Mouse (Mus musculus): ENCODE measurements around the gene Man2a2. TPM values are rescaled to one million over a fixed set of nuclear protein-coding genes. Genes with fewer than 3 reads are reported as not detected.

Gene Man2a2
- total and polyA plus RNA-seq, 3 experiments: 55.7 to 75.8 (median 58.7) TPM

DNA sequence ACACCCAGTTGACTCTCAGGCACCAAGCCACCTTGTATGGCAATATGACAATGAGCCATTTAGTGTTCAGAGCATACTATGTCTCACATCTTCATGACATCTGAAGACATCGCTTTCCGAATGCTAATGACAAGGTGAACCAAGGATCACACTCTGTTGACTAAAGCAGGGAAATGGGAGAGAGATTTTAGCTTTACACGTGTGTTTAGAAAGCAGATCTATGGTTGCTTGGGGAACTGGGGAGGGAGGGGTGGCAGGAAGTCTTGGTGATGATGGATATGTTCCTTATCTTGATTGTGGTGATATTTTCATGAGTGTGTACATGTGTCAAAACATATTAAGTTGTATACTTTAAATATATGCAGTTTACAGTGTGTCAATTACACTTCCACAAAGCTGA, 35.0 kb upstream of the Man2a2 start:
- H3K79me2 ChIP-seq (replicated peaks; ENCODE audit: control insufficient read depth, insufficient read depth, low read length): peaks cover 3% of the 10 kb centered on the region; the same call in 1 of the 2 replicates
- no peak overlapping the region for H3K4me3 ChIP-seq
- WGBS: 85% methylated on average over 3 of the region's 3 CpGs
- H3K27ac ChIP-seq: no peak overlapping the region
- no peak for DNase-seq
- H3K4me1 ChIP-seq (ENCODE audit: control insufficient read depth, insufficient read depth, low read length): peaks cover 9% of the 10 kb centered on the region
- no peaks in the 10 kb centered on the region for H3K27me3 ChIP-seq (ENCODE audit: control insufficient read depth, insufficient read depth, low read length)
- TF ChIP-seq POLR2A (IDR thresholded peaks at IDR 0.05; ENCODE audit: insufficient read depth, low read depth, low read length): no peak
- TF ChIP-seq CTCF (IDR thresholded peaks at IDR 0.05): no peak
- TF ChIP-seq EP300 (IDR thresholded peaks at IDR 0.05; ENCODE audit: insufficient read depth, low read depth, low read length): no peak
- H3K36me3 ChIP-seq (ENCODE audit: control insufficient read depth, insufficient read depth, low read length): no peaks in the 10 kb centered on the region
- no peak overlapping the region for H3K9ac ChIP-seq (ENCODE audit: low read depth, low read length)
- intact Hi-C loops (cut with DNase I): no loop called here

DNA sequence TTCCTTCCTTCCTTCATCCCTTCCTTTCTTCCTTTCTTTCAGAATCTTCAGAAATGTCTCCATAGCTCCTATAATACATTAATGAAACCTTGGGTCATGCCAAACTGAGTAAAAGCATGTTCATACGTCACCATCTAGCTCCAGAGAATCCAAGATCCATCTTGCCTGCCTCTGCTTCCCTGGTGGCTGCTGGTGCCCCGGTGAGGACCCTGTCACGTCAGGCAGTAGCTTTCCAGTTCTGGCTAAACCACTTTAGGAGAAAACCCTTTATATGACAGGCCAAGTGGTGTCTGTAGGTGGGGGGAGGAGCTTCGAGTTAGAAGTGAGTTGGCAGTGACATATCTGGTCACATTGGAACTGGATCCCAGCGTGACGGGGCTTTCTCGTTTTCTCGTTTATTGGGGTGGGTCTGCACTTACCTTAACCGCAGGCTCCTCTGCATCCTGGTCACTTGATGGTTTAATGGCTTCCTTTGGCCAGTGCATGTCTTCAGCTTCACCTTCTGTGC, 34.1 kb upstream of the Man2a2 start, which contains the start of gene Furin:
TSS of gene Furin (minus strand) at position 249 of the 508 bp plus-strand sequence.
- WGBS: 70% methylated on average over 9 of the region's 9 CpGs
- peaks cover 3% of the 10 kb centered on the region; the same call in 1 of the 2 replicates for H3K79me2 ChIP-seq (replicated peaks; ENCODE audit: control insufficient read depth, insufficient read depth, low read length)
- no peak within 1 kb of the TSS for H3K9ac ChIP-seq (ENCODE audit: low read depth, low read length)
- H3K36me3 ChIP-seq (ENCODE audit: control insufficient read depth, insufficient read depth, low read length): no peaks in the 10 kb centered on the region
- H3K27ac ChIP-seq: peak within 1 kb of the TSS; percentile 98
- TF ChIP-seq POLR2A (IDR thresholded peaks at IDR 0.05; ENCODE audit: insufficient read depth, low read depth, low read length): no peak
- intact Hi-C loops (cut with DNase I): no loop called here
- H3K27me3 ChIP-seq (ENCODE audit: control insufficient read depth, insufficient read depth, low read length): no peaks in the 10 kb centered on the region
- peaks cover 16% of the 10 kb centered on the region for H3K4me1 ChIP-seq (ENCODE audit: control insufficient read depth, insufficient read depth, low read length)
- DNase-seq: no peak
- H3K4me3 ChIP-seq: no peak within 1 kb of the TSS

DNA sequence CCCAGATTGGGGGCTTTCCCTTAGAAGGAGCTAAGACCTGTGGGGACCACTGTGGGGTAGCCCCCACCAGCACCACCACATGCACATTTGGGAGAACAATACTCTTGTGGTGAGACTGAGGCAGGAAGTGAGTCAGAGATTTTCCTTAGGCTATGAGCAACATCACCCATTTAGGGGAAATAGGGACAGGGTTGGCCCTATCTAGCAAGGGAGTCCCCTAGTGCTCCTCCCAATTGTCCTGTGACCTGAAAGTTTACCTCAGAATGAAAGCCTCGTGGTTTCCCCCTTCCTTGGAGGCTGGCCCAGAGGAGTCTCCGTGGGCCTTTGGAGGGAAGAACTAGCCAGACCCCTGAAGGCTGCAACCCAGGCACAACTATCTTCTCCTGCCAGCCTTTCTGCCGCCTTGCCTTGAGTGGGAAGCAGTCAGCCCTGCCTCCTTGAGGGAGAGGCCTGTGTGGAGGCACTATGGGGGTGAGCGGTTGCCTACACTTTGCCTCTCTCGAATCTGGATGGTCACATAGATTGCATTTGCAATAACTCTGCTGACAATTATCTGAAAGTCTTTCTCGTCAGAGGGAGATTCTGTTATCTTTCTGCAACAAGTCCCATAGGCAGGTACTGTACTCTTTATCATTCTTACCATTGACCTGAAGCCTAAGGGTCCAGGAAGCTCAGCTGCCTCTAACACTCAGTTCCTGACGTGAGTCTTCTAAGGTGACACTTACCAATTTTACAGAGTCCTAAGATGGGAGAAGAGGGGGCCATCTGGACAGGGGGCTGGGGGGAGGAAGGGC, 33.1 kb upstream of the Man2a2 start:
- no peaks in the 10 kb centered on the region; the same call in 1 of the 2 replicates for H3K36me3 ChIP-seq (ENCODE audit: control insufficient read depth, insufficient read depth, low read length)

DNA sequence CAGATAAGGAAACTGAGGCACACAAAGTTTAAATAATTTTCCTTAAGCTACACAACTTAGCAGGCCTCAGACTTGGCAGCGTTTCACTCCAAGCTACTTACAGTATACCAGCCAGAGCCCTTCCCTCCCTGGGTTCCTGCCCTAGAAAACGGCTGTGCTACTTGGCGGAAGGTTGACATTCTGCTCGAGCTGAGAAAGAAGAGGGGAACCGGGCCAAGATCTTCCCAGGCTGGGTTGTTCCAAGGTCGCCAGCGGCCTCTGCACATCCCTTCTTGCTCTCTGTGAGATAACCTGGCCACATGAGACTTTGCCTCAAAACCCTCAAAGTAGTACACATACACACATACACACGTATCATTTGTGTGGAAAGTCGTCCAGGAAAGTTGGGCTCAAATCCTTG, 32.4 kb upstream of the Man2a2 start:
- Histone ChIP-seq H3K4me3 (peak overlapping the region; percentile 58; the same call in 1 of the 2 replicates), H3K4me1 (ENCODE audit: control insufficient read depth, insufficient read depth, low read length) (peaks cover 23% of the 10 kb centered on the region), H3K27me3 (ENCODE audit: control insufficient read depth, insufficient read depth, low read length) (no peaks in the 10 kb centered on the region), H3K9ac (ENCODE audit: low read depth, low read length) (peak overlapping the region; percentile 16; the same call in 1 of the 2 replicates), H3K79me2 (replicated peaks; ENCODE audit: control insufficient read depth, insufficient read depth, low read length) (peaks cover 4% of the 10 kb centered on the region; the same call in 1 of the 2 replicates), H3K27ac (peak overlapping the region; percentile 98), H3K36me3 (ENCODE audit: control insufficient read depth, insufficient read depth, low read length) (no peaks in the 10 kb centered on the region; the same call in 1 of the 2 replicates)
- 0 out of 2 replicates have a peak, but pooled peaks have one; percentile 54 for TF ChIP-seq EP300 (IDR thresholded peaks at IDR 0.05; ENCODE audit: insufficient read depth, low read depth, low read length)
- no peak for TF ChIP-seq CTCF (IDR thresholded peaks at IDR 0.05)
- TF ChIP-seq POLR2A (IDR thresholded peaks at IDR 0.05; ENCODE audit: insufficient read depth, low read depth, low read length): no peak
- 4% methylated on average over 9 of the region's 9 CpGs for WGBS
- peak; percentile 76 to 85 for DNase-seq
- intact Hi-C loops (cut with DNase I): loop anchor here (1.0 kb wide), 1 partner anchor 15 kb away; no protein-coding TSS in a partner anchor

More for the DNA sequence above, 33.1 kb upstream of the Man2a2 start:
- TF ChIP-seq EP300 (IDR thresholded peaks at IDR 0.05; ENCODE audit: insufficient read depth, low read depth, low read length): no peak
- no peak for TF ChIP-seq CTCF (IDR thresholded peaks at IDR 0.05)
- TF ChIP-seq POLR2A (IDR thresholded peaks at IDR 0.05; ENCODE audit: insufficient read depth, low read depth, low read length): no peak
- Histone ChIP-seq H3K9ac (ENCODE audit: low read depth, low read length) (no peak overlapping the region), H3K4me3 (no peak overlapping the region), H3K79me2 (replicated peaks; ENCODE audit: control insufficient read depth, insufficient read depth, low read length) (peaks cover 3% of the 10 kb centered on the region; the same call in 1 of the 2 replicates), H3K4me1 (ENCODE audit: control insufficient read depth, insufficient read depth, low read length) (peaks cover 21% of the 10 kb centered on the region), H3K27ac (peak overlapping the region; percentile 98), H3K27me3 (ENCODE audit: control insufficient read depth, insufficient read depth, low read length) (no peaks in the 10 kb centered on the region)
- intact Hi-C loops (cut with DNase I): no loop called here
- WGBS: 51% methylated on average over 7 of the region's 7 CpGs
- peak in 1 of 2 experiments; percentile 57 for DNase-seq

DNA sequence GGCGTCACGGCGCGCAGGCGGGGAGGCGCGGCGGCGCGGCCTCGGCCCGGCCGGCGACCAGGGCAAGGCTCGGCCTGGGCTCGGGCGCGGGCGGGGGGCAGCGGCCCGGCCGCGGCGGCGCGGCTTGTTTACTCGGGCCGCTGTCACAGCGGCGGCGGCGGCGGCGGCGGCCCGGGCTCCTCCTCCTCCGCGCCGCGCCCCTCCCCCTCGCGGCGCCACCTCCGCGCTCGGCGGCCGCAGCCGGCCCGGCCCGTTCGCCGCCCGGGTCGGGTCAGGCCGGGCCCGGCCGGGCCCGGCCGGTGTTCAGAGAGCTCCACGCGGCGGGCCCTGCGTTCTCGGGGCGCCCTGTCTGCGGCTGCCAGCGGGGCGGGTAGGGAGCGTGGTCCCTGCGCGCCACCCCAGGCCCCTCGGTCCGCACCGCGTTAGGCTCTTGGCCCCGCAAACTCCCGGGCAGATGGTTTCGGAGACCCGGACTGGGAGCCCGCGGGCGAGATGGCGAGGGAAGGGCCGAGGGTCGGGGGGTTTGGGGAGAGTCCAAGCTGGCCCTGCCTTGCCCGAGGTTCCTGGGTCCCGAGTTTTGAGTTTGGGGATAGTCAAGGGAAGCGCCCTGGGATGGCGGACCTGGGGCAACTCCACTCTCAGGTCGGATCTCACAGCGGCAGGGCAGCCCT, 31.6 kb upstream of the Man2a2 start:
- Histone ChIP-seq H3K4me3 (peak overlapping the region; percentile 58), H3K27me3 (ENCODE audit: control insufficient read depth, insufficient read depth, low read length) (no peaks in the 10 kb centered on the region), H3K36me3 (ENCODE audit: control insufficient read depth, insufficient read depth, low read length) (no peaks in the 10 kb centered on the region; the same call in 1 of the 2 replicates), H3K79me2 (replicated peaks; ENCODE audit: control insufficient read depth, insufficient read depth, low read length) (peaks cover 6% of the 10 kb centered on the region), H3K4me1 (ENCODE audit: control insufficient read depth, insufficient read depth, low read length) (peaks cover 23% of the 10 kb centered on the region), H3K9ac (ENCODE audit: low read depth, low read length) (peak overlapping the region; percentile 99), H3K27ac (peak overlapping the region; percentile 98)
- intact Hi-C loops (cut with DNase I): loop anchor here (1.0 kb wide), 1 partner anchor 14 kb away; no protein-coding TSS in a partner anchor
- DNase-seq: peak; percentile 87 to 88
- TF ChIP-seq EP300 (IDR thresholded peaks at IDR 0.05; ENCODE audit: insufficient read depth, low read depth, low read length) (no peak), CTCF (IDR thresholded peaks at IDR 0.05) (no peak), POLR2A (IDR thresholded peaks at IDR 0.05; ENCODE audit: insufficient read depth, low read depth, low read length) (no peak)
- 12% methylated on average over 88 of the region's 92 CpGs for WGBS
